Mouse (Mus musculus): ENCODE data around the gene Catip. TPM values are rescaled to one million over a fixed set of nuclear protein-coding genes. Genes with fewer than 3 reads are reported as not detected.
"Not testable (repeated sequence)": the region's sequence is repeated elsewhere in the genome, so short reads cannot be mapped to it uniquely, and the experiment has no call there.

Catip gene
- 1 to 10 TPM; 1.0 to 1.1 TPM for total RNA-seq (2021)

DNA sequence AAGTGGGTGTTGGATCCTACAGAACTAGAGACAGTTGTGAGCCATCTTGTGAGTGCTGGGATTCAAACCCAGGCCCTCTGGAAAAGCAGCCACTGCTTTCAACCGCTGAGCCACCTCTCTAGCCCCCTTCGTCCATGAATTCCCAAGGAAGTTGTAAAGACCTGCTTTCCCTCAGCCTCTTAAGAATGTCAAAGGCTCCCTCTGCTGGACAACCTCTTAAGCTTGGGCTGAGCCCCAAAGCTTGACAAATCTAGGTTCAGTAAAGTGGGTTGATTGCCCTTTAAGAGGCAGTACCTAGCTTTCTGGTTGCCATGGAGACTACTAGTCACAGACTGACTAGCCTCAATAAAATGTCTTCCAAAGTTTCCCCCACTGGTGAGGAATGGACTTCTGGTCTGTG lies at the start of gene Catip:
TSS of gene Catip (plus strand) at position 297 of the 400 bp plus-strand sequence.
- peak; percentile 36 to 60 for DNase-seq (ENCODE audit: extremely low spot score in 1 of 2, low spot score in 1 of 2)

DNA sequence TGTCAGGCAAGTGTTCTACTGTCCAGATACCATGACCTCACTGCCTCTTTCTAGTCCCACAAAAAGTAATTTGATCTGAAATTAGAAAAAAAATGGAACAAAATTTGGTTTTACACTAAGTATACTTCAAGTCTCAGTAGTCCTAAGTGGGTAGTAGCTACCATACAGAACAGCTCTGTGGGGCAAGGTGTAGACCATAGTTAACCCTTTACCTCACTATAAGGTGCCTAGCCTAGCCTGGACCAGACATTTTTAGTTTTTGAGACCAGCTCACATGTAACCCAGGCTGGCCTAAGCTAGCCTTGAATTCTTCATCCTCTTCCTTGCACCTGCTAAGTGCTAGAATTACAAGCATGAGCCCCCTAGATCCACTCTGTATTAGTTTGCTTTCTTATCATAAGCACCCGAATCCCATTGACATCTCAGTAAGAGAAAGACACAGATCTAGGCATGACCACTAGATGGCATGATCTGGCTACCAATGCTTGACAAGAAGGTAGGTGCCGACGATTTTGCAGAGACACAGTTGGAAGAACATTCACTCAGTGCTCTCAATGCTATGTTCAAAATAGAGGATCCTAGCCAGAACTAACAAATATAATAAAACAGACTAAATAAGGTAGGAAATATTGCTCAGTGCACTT lies 48.7 kb upstream of the Catip start:
- peak in 1 of 2 experiments; percentile 37 for DNase-seq (ENCODE audit: extremely low spot score in 1 of 2, low spot score in 1 of 2)

DNA sequence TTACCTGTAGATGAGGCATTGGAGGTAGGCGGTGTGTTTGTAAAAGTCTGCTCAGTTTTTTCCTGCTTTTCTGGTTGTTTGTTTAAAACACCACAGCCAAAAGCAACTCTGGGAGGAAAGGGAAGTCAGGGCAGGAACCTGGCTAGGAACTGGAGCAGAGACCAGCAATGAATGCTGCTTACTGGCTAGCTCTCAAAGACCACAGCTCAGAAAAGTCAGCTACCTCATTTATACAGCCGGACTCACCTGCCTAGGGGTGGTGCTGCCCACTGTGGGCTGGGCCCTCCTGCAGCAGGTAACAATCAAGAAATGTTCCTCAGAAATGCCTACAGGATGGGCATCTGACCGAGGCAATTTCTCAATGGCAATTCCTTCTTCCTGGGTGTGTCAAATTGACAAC lies 47.1 kb upstream of the Catip start:
- DNase-seq (ENCODE audit: extremely low spot score in 1 of 2, low spot score in 1 of 2): no peak

DNA sequence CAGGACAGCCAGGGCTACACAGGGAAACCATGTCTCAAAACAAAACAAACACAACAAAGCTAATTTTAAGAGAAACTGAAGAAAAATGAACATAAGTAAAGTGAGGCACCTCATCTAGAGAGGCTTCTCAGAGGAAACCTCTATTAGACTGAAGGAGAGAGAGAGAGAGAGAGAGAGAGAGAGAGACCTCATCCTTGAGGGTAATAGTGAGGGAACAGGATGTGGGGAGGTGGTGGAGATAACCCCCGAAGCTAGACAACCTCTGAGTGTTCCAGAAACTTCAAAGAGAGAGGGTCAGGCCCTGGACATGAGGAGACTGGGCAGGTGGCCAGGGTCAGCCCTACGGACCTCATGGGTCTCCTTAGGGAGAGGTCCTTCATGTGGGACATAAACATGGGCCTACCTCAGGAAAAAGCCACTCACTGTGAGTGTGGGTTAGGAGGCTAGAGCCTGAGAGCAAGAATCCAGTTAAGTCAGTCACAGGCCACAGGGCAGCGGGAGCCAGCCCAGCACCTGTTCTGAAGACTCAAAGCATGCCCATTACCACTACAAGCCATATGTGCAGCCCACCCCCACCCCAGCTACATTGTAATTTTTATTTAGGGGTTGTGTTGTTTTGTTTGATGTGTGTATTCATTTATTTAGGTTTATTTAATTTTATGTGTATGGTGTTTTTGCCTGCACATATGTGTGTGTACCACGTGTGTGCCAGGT lies 45.6 kb upstream of the Catip start:
- no peak for DNase-seq (ENCODE audit: extremely low spot score in 1 of 2, low spot score in 1 of 2)

DNA sequence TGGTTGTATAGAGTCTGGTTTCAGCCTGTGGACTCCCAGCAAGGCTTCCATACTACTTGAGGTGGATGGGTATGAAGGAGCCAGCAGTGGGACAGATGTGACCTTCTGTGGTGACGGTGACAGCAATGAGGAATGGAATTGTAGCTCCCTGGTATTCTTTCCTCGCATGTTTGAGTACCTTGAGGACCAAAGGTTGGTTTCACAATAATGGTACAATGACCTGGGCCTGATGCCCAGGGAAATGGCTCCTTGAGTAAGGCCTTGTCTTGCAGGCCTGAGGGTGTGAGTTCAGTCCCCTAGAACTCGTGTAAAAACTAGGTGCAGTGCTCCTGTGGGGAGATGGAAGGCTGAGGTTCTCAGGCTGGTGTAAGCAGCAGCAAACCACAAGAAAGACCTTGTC lies 43.2 kb upstream of the Catip start:
- no peak for DNase-seq (ENCODE audit: extremely low spot score in 1 of 2, low spot score in 1 of 2)

DNA sequence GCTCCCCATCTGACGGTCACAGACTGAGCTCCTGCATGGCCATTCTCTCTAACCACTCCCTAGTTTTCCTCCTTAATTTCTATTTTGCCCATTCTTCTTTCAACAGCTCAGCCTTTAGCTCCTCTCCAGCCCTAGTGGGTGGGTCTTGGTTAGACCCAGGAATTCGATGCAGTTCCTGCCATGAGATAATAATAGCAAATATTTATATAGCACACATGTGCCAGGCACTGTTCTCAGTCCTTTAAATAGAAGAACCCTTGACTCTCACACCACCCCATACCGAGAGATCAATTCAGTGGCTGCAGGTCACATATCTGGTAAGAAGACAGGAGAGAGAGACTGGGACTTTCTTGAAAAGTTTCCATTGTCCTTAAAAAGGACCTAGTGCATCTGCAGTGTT lies 40.5 kb upstream of the Catip start:
- no peak for DNase-seq (ENCODE audit: extremely low spot score in 1 of 2, low spot score in 1 of 2)

DNA sequence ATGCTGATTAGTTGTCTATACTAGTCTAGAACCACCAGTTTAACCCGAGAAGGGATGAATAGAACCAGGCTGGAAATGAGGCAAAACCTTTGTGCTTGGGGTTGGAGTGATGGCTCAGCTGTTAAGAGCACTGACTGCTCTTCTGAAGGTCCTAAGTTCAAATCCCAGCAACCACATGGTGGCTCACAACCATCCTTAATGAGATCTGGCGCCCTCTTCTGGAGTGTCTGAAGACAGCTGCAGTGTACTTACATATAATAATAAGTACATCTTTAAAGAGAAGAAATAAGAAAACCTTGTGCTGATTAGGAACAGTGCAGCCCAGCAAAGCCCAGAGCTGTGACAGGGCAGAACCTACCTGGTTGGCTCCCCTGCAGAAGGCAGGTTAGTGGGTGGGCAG lies 35.0 kb upstream of the Catip start:
- not testable (repeated sequence) for DNase-seq (ENCODE audit: extremely low spot score in 1 of 2, low spot score in 1 of 2)

DNA sequence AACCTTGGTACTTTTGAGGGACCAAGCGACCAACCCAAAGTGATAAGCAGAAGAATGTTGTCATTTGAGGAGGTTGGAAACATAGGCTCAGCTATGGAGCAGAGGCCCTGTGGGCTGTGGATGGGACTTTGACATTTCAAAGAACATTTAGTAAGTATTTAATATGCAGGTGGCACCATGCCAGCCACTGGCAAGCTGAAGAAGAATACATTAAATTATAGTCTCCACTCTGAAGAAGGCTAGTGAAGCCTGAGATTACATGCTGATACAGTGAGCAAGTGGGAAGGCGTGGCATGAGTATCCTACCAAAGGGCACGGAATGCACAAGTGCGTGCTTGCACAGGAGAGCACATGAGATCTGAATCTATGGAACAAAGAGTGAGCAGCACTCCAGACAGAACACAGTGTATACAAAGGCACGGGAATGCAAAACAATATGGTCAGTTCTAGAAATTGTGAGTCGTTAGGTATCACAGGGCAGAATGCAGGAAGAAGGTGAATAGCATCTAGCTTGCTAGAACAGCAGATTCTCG lies 31.9 kb upstream of the Catip start:
- DNase-seq (ENCODE audit: extremely low spot score in 1 of 2, low spot score in 1 of 2): no peak

DNA sequence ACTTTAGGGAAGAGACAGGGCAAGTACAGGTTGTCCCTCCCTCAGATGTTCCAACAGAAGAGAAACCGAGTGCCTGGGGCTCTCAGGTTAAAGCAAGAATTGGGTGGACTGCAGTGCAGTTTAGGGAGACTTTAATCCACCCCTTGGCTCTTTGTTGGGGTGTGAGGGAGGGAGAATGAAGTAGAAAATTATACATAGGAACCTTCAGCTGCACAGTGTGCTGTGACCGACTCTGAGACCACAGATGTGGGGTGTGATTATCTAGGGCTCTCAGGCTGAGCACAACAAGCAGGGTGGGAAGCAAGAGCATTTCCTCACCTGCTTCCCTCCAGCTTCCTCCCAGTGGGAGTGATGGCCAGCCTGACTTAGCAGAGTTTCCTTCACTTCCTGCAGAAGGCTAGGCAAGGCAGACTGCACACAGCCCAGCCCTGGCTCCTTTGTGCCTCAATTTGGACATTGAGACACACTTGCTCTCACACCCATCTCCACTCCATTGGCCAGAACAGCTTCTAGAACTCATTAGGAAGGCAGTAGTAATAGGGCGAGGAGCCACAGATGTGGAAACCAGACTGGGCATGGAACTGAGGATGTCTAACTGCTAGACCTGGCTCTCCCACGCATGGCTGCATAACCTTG lies 30.7 kb upstream of the Catip start:
- DNase-seq (ENCODE audit: extremely low spot score in 1 of 2, low spot score in 1 of 2): no peak

DNA sequence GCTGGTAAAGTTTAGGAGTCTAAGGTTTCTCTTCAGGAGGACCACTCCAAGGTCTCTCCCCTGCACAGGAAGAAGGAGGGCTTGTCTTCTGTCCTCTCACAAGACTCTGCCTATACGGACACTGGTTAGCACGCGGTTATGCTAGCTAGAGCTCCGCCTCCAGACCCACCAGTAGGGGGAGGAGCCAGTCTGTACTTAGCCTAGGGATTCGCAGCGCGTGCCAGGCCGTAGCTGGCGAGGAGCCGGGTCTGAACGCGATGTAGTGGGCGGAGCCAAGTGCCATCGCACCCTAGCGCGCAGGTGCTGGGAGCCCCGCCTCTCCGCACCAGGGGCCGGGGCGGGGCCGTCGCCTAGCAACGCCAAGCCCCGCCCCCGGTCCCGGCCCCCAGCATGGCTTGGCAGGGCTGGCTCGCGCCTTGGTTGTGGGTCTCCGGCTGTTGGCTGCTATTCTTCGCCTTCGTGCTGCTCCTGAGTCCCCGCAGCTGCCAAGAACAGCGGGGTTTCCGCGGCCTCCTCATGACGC lies 29.6 kb upstream of the Catip start:
- peak; percentile 88 to 93 for DNase-seq (ENCODE audit: extremely low spot score in 1 of 2, low spot score in 1 of 2)

DNA sequence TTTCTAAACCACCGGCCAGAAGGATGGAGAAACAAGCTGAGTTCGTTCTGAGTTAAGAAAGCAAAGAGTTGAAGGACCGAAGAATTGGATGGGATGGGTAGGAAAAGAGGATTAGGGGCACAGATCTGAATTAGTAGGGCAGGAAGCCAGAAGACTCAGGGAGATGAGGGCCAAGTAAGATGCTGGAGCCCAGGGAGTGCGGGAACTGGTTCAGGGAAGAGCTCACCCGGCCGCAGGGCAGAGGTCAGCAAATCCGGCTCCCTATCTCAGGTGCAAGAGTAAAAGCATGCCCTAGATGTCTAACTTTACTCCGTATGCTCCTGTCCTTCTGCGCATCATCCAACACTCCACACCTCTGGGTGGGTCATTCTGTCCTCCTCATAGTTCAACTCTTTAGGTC lies 29.0 kb upstream of the Catip start:
- no peak for DNase-seq (ENCODE audit: extremely low spot score in 1 of 2, low spot score in 1 of 2)

DNA sequence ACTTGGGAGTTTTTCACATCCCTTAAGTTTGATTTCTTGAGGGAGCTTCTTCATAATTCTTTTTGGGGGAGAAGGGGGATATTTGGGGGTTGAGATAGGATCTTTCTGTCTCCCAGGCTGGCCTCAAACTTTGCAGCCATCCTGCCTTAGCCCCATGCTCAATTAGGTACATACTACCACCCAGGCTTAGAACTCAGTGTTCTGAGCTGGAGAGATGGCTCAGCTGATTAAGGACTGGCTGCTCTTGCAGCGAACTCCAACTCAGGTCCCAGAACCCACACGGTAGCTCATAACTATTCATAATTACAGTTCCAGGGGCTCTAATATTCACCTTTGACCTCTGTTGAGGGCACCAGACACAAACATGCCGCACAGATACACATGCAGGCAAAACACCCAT lies 27.3 kb upstream of the Catip start:
- DNase-seq (ENCODE audit: extremely low spot score in 1 of 2, low spot score in 1 of 2): no peak

DNA sequence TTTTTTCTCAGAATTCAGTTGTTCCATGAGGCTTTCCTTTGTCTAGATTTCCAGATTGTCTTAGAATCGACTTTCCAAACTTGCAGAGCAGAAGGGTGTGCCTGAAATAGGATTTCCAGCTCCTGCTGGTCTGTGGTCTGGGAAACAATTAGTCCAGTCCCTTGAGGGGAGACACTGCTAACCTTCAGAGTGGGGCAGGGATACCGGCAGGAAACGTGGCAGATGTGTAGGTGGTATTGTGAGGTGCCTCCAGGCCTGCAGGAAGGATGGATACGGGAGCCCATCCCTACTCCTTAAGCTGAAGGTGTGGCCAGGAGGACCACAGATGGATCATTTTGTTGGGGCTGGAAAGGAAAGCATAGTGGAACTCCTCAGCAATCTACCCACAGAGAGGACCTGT lies 26.9 kb upstream of the Catip start:
- no peak for DNase-seq (ENCODE audit: extremely low spot score in 1 of 2, low spot score in 1 of 2)

DNA sequence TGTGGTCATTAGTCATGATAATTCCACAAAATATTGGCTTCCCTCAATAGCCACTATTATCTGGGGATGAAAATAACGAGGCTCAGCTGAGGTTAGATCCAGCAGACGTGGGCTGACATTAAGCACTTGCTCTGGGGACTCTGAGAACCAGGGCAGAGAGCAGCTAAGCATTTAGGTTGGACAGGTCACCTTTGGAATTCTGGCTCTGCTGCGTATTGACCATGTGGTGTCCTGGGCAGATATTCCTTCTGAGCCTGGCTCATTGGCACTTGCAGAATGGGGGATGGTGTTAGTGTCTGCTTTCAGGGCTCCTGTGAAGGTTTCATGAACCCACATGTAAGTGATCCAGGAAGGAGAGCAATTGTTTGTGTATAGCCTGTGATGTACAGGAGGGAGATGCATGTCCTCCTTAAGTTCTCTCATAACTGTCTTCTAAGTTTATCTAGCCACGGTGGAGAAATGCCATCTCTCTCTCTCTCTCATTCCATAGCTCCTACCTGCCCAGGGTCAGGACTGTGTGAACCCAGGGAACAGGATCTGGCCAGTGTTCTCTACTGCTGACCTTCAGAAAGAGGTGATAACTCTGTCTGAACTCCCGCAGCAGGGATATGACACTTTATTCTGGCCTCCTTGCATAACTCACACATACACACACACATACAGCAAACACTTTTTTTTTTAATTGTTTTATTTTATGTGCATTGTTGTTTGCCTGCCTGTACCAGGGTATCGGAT lies 26.3 kb upstream of the Catip start:
- DNase-seq (ENCODE audit: extremely low spot score in 1 of 2, low spot score in 1 of 2): no peak

DNA sequence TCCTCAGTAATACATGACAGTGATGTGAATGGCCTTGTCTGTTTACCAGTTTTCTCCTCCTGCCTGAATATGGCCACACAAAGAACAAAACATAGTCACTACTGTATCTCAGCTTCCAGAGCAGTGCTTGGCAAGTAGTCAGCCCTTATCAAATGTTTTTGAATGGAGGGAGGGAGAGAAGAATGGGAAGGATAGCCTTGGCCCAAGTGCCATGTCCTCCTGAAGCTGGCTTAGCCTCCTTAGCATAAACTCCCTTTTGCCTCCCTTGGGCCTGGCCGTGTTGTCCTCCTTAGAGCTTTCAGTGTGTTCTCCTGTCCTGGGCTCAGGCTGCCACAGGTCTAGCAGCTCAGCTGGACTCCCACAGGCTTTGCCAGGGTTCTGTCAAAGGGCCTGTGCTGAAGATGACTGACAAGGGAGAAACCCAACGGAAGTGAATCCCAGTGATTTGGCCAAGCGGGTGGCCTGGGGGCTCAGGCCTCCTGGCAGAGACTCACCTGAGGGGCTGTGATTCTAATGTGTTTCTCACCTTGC lies 24.6 kb upstream of the Catip start:
- DNase-seq (ENCODE audit: extremely low spot score in 1 of 2, low spot score in 1 of 2): no peak

DNA sequence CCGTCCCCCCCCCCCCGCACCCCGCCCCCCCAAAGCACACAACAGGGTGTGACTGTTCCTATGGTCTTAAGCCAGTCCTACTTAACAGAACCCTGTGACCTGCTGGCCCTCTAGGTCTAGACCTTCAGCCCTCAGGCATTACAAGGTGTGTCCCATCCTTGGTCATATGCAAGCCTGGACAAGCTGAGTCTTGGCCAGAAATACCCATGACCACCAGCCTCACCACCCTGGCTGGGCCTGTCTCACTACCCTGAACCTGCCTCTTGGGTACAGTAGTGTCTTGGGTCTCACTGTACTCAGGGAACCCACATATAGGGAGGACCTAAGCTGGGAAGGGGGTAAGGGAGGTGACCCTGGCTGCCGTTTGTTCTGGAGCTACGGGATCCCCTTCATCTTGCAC lies 23.9 kb upstream of the Catip start:
- DNase-seq (ENCODE audit: extremely low spot score in 1 of 2, low spot score in 1 of 2): no peak

DNA sequence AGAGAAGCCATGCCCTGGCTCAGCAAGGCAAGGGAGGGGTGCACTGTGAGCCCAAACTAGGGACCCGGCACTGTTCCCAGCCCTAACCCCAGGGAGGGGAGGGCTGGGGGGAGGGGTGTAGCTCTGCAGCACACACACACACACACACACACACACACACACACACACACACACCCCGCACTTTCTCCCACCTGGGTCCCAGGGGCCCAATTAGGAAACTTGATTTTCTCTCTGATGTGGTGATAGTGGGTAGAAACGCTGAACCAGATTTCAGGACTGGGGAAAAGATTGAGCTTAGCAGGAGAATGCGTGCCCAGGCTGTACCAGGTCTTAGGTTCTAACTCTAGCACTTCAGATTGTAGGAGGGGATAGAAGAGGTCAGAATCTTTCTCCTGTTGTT lies 23.3 kb upstream of the Catip start:
- no peak for DNase-seq (ENCODE audit: extremely low spot score in 1 of 2, low spot score in 1 of 2)

DNA sequence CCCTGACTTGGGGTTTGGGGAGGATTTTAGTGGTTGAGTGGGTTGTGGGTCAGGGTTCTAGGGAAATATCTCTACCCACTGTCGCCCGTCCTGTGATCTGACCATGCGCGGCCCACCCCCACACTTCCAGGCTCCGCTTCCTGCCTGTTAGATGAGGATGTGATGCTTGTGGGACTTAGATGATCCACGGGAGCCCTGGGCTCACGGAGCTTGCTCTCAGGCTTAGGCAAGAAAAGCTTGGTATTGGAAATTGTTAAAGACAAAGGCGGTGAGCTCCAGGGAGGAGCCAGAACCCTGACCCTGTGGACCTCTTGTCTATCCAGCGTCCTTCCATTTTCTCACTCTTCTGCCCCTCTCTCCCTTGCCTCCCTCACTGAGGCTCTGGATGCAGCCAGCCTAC lies 22.0 kb upstream of the Catip start:
- DNase-seq (ENCODE audit: extremely low spot score in 1 of 2, low spot score in 1 of 2): no peak

DNA sequence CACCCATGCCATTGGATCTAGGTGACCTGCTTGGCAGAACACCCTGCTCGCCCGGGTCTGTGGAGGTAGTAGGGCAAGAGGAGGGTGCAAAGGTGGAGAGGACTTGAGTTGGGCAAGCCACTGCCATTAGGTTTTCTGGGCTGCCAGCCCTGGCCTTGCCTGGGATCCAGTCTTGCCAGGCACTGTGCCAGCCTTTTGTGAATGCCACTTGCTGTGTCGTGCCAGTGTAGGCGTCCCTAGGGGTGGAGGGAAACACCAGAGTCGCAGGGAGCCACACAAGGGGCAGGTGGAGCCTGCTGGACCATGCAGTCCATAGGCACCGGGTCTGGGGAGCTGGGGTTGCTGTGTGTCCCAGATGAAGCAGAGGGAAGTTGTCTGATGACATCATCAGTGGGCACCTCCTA lies 21.5 kb upstream of the Catip start:
- DNase-seq (ENCODE audit: extremely low spot score in 1 of 2, low spot score in 1 of 2): peak; percentile 42 to 65

DNA sequence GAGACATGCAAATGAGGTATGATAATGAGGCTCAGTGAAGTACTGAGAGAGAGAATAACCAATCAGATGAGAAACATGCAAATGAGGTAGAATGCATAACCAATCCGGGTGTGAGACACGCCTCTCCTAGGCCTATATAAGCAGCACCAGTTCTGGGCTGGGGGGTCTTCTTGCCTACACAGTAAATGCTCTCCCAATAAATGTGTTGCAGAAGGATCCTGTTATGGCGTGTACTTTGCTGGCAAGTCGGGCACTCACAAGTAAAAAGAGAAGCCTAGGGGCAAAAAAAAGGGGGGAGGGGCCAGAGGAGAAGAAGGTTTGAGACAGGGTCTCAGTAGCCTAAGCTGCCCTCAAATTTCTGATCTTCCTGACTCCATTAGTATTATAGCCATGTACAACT lies 20.9 kb upstream of the Catip start:
- DNase-seq (ENCODE audit: extremely low spot score in 1 of 2, low spot score in 1 of 2): not testable (repeated sequence)

All from layer of hippocampus, postnatal 25 days (tissue).